Mouse (Mus musculus): ENCODE measurements around the gene Coro6. TPM values are rescaled to one million over a fixed set of nuclear protein-coding genes. Genes with fewer than 3 reads are reported as not detected.
A peak's percentile ranks its signal among the peaks of the same experiment; 100 is the strongest.

Coro6 gene
- polyA plus RNA-seq, 1 experiment, result 1.7 TPM

GRCm38 (mm10) chr11:77507426-77507825 lies 45.2 kb downstream of the Coro6 start:
- peaks cover 7% of the 10 kb centered on the region for H3K4me1 ChIP-seq (ENCODE audit: control insufficient read depth, insufficient read depth, insufficient read length, low read length)
- no peak overlapping the region for H3K4me3 ChIP-seq (ENCODE audit: insufficient read depth, low read depth, low read length)
- no peak overlapping the region for H3K27ac ChIP-seq (replicated peaks; ENCODE audit: low read depth, low read length)

GRCm38 (mm10) chr11:77508068-77509021 lies 46.1 kb downstream of the Coro6 start:
- peaks cover 6% of the 10 kb centered on the region; the same call in 1 of the 2 replicates for H3K4me1 ChIP-seq (ENCODE audit: control insufficient read depth, insufficient read depth, insufficient read length, low read length)
- H3K27ac ChIP-seq (replicated peaks; ENCODE audit: low read depth, low read length), result no peak overlapping the region
- H3K4me3 ChIP-seq (ENCODE audit: insufficient read depth, low read depth, low read length), result peak overlapping the region; percentile 58

- peaks cover 10% of the 10 kb centered on the region for H3K4me1 ChIP-seq (ENCODE audit: control insufficient read depth, insufficient read depth, insufficient read length, low read length)
- no peak overlapping the region for H3K4me3 ChIP-seq (ENCODE audit: insufficient read depth, low read depth, low read length)
- no peak overlapping the region for H3K27ac ChIP-seq (replicated peaks; ENCODE audit: low read depth, low read length)
Measured at GRCm38 (mm10) chr11:77511336-77511735, 49.1 kb downstream of the Coro6 start.

GRCm38 (mm10) chr11:77512891-77513810 lies 50.9 kb downstream of the Coro6 start:
- peak overlapping the region; percentile 76 for H3K27ac ChIP-seq (replicated peaks; ENCODE audit: low read depth, low read length)
- peak overlapping the region; percentile 92 for H3K4me3 ChIP-seq (ENCODE audit: insufficient read depth, low read depth, low read length)
- H3K4me1 ChIP-seq (ENCODE audit: control insufficient read depth, insufficient read depth, insufficient read length, low read length), result peaks cover 11% of the 10 kb centered on the region

- peak overlapping the region; percentile 76 for H3K4me3 ChIP-seq (ENCODE audit: insufficient read depth, low read depth, low read length)
- peak overlapping the region; percentile 76 for H3K27ac ChIP-seq (replicated peaks; ENCODE audit: low read depth, low read length)
- peaks cover 15% of the 10 kb centered on the region for H3K4me1 ChIP-seq (ENCODE audit: control insufficient read depth, insufficient read depth, insufficient read length, low read length)
Measured at GRCm38 (mm10) chr11:77513811-77514170, 51.6 kb downstream of the Coro6 start.

GRCm38 (mm10) chr11:77514281-77514831 lies 52.1 kb downstream of the Coro6 start:
- H3K27ac ChIP-seq (replicated peaks; ENCODE audit: low read depth, low read length), result peak overlapping the region; percentile 76
- peak overlapping the region; percentile 76 for H3K4me3 ChIP-seq (ENCODE audit: insufficient read depth, low read depth, low read length)
- peaks cover 15% of the 10 kb centered on the region for H3K4me1 ChIP-seq (ENCODE audit: control insufficient read depth, insufficient read depth, insufficient read length, low read length)

GRCm38 (mm10) chr11:77514832-77515636 lies 52.8 kb downstream of the Coro6 start, which contains the start of gene Abhd15:
Abhd15 (plus strand) TSS chr11:77515121.
- Histone ChIP-seq H3K27ac (replicated peaks; ENCODE audit: low read depth, low read length) (peak within 1 kb of the TSS; percentile 76), H3K4me3 (ENCODE audit: insufficient read depth, low read depth, low read length) (peak within 1 kb of the TSS; percentile 82), H3K4me1 (ENCODE audit: control insufficient read depth, insufficient read depth, insufficient read length, low read length) (peaks cover 15% of the 10 kb centered on the region)

- H3K4me3 ChIP-seq (ENCODE audit: insufficient read depth, low read depth, low read length), result peak within 1 kb of the TSS; percentile 82
- peaks cover 15% of the 10 kb centered on the region for H3K4me1 ChIP-seq (ENCODE audit: control insufficient read depth, insufficient read depth, insufficient read length, low read length)
- H3K27ac ChIP-seq (replicated peaks; ENCODE audit: low read depth, low read length), result peak within 1 kb of the TSS; percentile 36; the same call in 1 of the 2 replicates
Measured at GRCm38 (mm10) chr11:77515637-77516552, 53.7 kb downstream of the Coro6 start, which contains the start of gene Trp53i13. Trp53i13 (minus strand) TSS chr11:77515980.

GRCm38 (mm10) chr11:77516553-77517425 lies 54.6 kb downstream of the Coro6 start:
- peaks cover 15% of the 10 kb centered on the region for H3K4me1 ChIP-seq (ENCODE audit: control insufficient read depth, insufficient read depth, insufficient read length, low read length)
- peak overlapping the region; percentile 36; the same call in 1 of the 2 replicates for H3K27ac ChIP-seq (replicated peaks; ENCODE audit: low read depth, low read length)
- peak overlapping the region; percentile 82 for H3K4me3 ChIP-seq (ENCODE audit: insufficient read depth, low read depth, low read length)

- H3K4me1 ChIP-seq (ENCODE audit: control insufficient read depth, insufficient read depth, insufficient read length, low read length), result peaks cover 9% of the 10 kb centered on the region
- H3K27ac ChIP-seq (replicated peaks; ENCODE audit: low read depth, low read length), result no peak overlapping the region
- H3K4me3 ChIP-seq (ENCODE audit: insufficient read depth, low read depth, low read length), result no peak overlapping the region
Measured at GRCm38 (mm10) chr11:77518051-77518798, 56.0 kb downstream of the Coro6 start.

GRCm38 (mm10) chr11:77519043-77519442 lies 56.8 kb downstream of the Coro6 start, which contains the start of gene Gm10392:
Gm10392 (minus strand) TSS chr11:77519198.
- H3K27ac ChIP-seq (replicated peaks; ENCODE audit: low read depth, low read length), result no peak within 1 kb of the TSS
- H3K4me1 ChIP-seq (ENCODE audit: control insufficient read depth, insufficient read depth, insufficient read length, low read length), result peaks cover 9% of the 10 kb centered on the region
- H3K4me3 ChIP-seq (ENCODE audit: insufficient read depth, low read depth, low read length), result no peak within 1 kb of the TSS

All from brown adipose tissue, adult 24 weeks (tissue).